Mouse (Mus musculus) ES-CJ7 (cell line): ENCODE data around the gene Gosr2.
A peak's percentile ranks its signal among the peaks of the same experiment; 100 is the strongest.

Experiments used
- DNase-seq: peaks from one replicate; pipeline ENCODE4 v3.0.0; 2011; ENCODE audit warnings: low read depth, low spot score

Gosr2 gene

DNA sequence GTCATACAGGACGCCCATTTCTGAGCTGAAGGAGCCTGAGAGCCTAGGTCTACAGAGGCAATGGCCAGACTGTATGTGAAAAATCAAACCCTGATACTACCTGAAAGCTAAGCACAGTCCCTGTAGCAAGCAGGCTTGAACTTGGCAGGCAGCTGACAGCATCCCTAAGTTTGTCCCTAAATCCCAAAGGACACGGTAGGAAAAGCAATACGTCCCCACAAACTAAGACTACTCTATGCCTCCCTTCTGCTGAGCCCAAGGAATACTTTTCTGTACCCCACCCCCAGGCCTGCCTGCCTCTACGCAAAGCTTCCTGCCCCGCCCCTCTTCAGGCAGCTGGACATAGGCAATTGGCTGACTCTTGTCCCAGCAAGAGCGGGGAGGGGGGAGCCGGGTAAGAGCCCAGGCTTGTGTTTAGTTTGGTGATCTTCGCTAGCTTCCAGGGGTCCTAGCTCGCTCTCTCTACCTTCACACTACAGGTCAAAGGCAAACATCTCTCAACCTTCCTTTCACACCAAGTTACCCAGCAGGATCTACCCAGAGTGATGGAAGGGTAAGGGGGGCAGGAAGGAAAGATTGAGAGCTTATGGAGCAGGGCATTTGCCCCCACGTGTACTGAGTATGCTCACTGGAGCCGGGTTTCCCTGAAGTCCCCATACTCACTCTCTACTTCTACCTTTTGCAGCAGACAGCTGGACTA, 49.6 kb downstream of the Gosr2 start:
- peak; percentile 22 for DNase-seq

DNA sequence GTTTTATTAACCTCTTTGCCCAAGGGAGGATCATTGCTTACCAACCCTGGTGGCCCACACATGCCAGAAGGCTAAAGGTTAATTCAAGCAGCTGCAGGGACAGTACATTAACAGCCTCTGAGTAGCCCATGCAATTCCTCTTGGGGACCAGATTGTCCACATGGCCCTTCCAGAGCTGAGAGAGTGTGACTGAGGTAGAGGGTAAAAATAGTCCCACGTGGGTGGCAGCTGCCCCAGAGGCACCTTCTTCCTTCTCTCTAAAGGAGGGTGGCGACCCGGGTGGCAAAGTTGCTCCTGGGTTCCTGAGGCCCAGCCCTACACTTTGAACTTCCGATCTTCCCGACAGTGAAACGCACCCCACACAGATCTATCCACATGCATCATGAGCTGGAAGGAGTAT, 51.4 kb downstream of the Gosr2 start:
- DNase-seq = no peak

DNA sequence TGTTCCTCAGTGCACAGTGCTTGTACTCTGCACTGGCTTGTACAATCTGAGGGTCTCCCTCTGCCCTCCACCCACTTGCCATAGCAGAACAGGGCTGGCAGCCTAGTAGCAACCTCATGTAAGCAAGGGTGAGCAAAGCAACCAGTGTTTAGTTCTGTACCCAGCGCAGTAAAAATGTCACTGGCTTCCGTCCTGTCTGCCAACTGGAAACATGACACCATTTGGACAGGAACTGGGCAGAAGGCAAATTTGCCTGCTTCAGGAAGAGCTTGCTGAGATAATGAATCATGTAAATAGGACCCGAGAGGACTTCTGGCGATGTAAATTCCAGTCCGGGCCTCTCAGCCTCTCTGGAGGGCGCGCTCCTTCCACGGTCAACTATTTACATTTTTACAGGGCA, 52.0 kb downstream of the Gosr2 start:
- DNase-seq = no peak

- no peak for DNase-seq
Measured at GRCm38 (mm10) chr11:103643211-103643610, 54.5 kb downstream of the Gosr2 start.

- peak; percentile 77 for DNase-seq
Measured at GRCm38 (mm10) chr11:103639407-103639946, 58.2 kb downstream of the Gosr2 start.

- no peak for DNase-seq
Measured at GRCm38 (mm10) chr11:103638790-103639189, 58.9 kb downstream of the Gosr2 start, which contains the start of gene Lyzl6. Gene Lyzl6 (minus strand): TSS chr11:103638890.

DNA sequence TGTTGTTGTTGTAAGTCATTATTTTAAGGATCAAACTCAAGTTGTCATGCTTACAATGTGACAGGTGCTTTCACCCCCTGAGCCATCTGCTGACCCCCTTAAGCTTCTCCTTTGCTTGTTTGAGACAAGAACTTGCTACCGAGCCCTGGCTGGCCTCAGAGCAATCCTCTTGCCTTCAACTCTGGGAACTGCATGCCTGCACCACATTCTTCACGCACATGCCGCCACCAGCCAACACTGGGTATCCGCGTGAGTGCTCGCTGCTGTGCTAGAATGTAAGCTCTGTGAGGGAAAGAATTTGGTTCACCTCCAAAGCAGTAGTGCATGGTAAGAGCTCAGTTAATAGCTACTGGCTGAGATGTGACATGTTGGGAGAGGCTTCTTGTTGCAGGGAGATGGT, 61.4 kb downstream of the Gosr2 start:
- no peak for DNase-seq

DNA sequence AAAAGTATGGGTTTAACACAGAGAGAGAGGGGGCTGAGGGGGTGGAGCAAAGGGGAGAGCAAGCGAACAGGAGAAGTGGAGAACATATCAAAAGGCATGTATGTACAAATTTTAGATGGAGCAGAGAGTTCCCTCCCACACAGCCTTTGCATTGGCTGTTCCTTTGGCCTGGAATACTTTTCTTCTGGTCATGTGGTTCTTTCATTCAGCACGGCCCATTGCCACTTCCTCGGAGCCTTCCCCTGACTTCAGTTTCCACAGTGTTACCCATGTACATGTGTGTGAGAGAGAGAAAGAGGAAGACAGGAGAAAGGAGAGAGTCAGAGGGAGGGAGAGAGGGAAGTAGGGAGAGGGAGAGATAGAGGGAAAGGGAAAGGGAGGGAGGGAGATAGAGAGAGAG, 62.2 kb downstream of the Gosr2 start:
- DNase-seq = no peak

DNA sequence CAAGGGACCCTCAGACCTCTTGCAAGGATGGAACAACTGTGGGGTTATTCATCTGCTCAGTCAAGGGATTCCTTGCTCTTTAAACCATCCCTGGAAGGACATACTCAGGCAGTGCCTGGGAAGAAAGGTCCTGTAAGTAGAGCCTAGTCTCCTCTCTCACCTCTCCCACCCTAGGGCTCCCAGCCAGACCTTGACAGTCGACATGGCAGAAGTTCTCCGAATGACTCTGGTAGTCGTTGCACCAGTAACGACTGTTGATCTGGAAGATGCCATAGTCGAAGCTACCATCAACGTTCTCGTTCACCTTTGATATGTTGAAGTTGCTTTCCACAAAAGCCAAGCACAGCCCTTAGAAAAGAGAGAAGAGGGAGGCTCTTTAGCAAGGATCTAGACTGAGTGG, 62.9 kb downstream of the Gosr2 start:
- no peak for DNase-seq

DNA sequence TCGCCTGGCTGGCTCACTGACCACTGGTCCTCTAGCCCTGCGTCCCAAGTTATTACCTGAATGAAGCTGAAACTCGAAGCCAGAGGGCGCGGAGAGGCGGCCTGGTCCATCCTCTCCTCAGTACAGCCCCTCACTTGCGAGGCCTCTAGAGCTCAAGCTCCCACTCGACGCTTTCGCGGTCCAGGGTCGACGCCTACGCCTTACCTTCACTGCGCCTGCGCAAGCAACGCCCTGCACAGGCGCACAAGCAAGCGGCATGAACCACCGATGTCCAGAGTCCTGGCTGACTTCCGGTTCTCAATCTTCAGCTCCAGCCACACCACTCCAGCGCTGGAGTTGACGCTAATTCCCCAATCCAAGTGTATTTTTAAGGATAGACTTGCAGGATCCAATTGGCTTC, 70.2 kb downstream of the Gosr2 start:
- peak; percentile 13 for DNase-seq
